Mouse (Mus musculus) neural tube, embryonic 11.5 days (tissue): ENCODE measurements around the gene Gm6899. TPM values are rescaled to one million over a fixed set of nuclear protein-coding genes. Genes with fewer than 3 reads are reported as not detected.

Source experiments
- ATAC-seq: fragments of 200-750 bp; cut with Nextera tagmentation; 2 replicates; pipeline ENCODE4 v1.8.0; 2017; ENCODE audit warnings: moderate number of reproducible peaks, mild to moderate bottlenecking, moderate TSS enrichment, moderate library complexity; ENCODE audit not compliant: insufficient read depth, low FRiP score, low TSS enrichment
- DNase-seq: peaks from one replicate; pipeline ENCODE4 v3.0.0-alpha.2; 2015; ENCODE audit warnings: low spot score
- H3K27ac ChIP-seq: fragments of 300-500 bp; sonication (generic); 2 replicates; pipeline ENCODE4 v1.5.1; 2014; ENCODE audit warnings: low read depth, mild to moderate bottlenecking, low read length
- H3K27me3 ChIP-seq: fragments of 300-500 bp; sonication (generic); 2 replicates; pipeline ENCODE4 v1.6.1; 2014; ENCODE audit warnings: mild to moderate bottlenecking, low read length, mixed read lengths; ENCODE audit not compliant: control insufficient read depth, insufficient read depth
- H3K36me3 ChIP-seq: fragments of 300-500 bp; sonication (generic); 2 replicates; pipeline ENCODE4 v1.6.1; 2014; ENCODE audit warnings: mild to moderate bottlenecking, low read length, moderate library complexity, mixed read lengths; ENCODE audit not compliant: control insufficient read depth, insufficient read depth
- H3K4me1 ChIP-seq: fragments of 300-500 bp; sonication (generic); 2 replicates; pipeline ENCODE4 v1.6.1; 2014; ENCODE audit warnings: low read length, mixed read lengths; ENCODE audit not compliant: control insufficient read depth, insufficient read depth
- H3K4me2 ChIP-seq: fragments of 300-500 bp; sonication (generic); 2 replicates; pipeline ENCODE4 v1.6.1; 2014; ENCODE audit warnings: low read depth, mild to moderate bottlenecking, moderate library complexity
- H3K4me3 ChIP-seq: fragments of 300-500 bp; sonication (generic); 2 replicates; pipeline ENCODE4 v1.5.1; 2014; ENCODE audit warnings: low read depth, low read length
- H3K9ac ChIP-seq: fragments of 300-500 bp; sonication (generic); 2 replicates; pipeline ENCODE4 v1.6.1; 2014; ENCODE audit warnings: mild to moderate bottlenecking, low read length
- H3K9me3 ChIP-seq: fragments of 300-500 bp; sonication (generic); 2 replicates; pipeline ENCODE4 v1.6.1; 2016; ENCODE audit warnings: low read length; ENCODE audit not compliant: control insufficient read depth
- WGBS: fragments of 180-500 bp; shearing (Covaris S2); extraction: QIAGEN DNeasy Blood & Tissue Kit; methylation state at CpG from one replicate; pipeline ENCODE4 v1.1.7; 2014; 5-methylcytosine and 5-hydroxymethylcytosine counted together
- polyA plus RNA-seq: library from polyadenylated mRNA; unstranded; fragments of >200 nt; fragmentation: Nextera tagmentation; extraction: Ambion mirVana; gene quantifications from 2 replicates; pipeline ENCODE4 v1.2.1, GENCODE M21; 2014

Gene Gm6899
- polyA plus RNA-seq, 1 experiment from 2014 or later = not detected

DNA sequence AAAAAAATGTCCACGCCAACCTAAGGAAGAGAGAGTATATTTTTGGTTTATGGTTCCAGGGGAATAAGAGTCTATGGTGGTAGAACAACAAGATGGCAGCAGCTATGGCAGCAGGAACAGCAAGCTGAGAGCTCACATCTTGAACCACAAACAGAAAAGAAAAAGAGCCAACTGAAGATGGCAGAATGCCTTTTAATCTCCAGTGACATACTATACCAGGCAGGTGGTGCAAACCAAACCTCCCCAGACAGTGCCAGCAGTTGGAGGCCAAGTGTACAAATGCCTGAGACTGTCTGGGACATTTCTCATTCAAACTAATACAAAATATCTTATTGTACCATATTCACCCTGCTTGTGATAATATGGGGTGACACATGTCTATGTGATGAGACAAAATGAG lies 3.1 kb downstream of the Gm6899 start:
- Histone ChIP-seq H3K4me2 (no peak overlapping the region), H3K36me3 (no peaks in the 10 kb centered on the region), H3K9ac (no peak overlapping the region), H3K9me3 (no peaks in the 10 kb centered on the region), H3K4me1 (no peaks in the 10 kb centered on the region), H3K4me3 (no peak overlapping the region), H3K27me3 (no peaks in the 10 kb centered on the region), H3K27ac (no peak overlapping the region)
- 93% methylated on average over 1 of the region's 1 CpGs for WGBS
- ATAC-seq (no peak), DNase-seq (no peak)

DNA sequence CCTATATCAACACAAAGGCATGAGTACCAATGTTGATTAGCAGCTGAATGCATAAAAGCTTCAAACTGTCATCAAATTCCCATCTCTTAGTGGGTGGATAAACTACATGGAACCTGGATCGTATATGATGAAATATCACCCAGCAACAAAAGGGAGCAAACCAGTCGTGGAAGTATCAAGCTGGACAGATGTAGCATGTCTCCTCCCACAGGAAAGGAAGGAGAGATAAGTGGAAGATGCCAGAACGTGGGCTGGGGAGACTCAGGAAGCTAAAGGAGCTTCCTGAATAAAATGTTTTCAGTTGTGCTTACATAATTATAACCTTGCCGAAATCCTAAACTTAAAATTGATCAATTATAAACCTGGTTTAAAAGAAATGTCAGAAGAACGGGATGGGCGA lies 4.1 kb downstream of the Gm6899 start:
- no peak overlapping the region for H3K4me2 ChIP-seq
- H3K4me3 ChIP-seq = no peak overlapping the region
- H3K4me1 ChIP-seq = no peaks in the 10 kb centered on the region
- H3K27me3 ChIP-seq = no peaks in the 10 kb centered on the region
- H3K27ac ChIP-seq = no peak overlapping the region
- DNase-seq = no peak
- no peak for ATAC-seq
- no peaks in the 10 kb centered on the region for H3K9me3 ChIP-seq
- H3K36me3 ChIP-seq = no peaks in the 10 kb centered on the region
- WGBS = 83% methylated on average over 6 of the region's 6 CpGs
- H3K9ac ChIP-seq = no peak overlapping the region

DNA sequence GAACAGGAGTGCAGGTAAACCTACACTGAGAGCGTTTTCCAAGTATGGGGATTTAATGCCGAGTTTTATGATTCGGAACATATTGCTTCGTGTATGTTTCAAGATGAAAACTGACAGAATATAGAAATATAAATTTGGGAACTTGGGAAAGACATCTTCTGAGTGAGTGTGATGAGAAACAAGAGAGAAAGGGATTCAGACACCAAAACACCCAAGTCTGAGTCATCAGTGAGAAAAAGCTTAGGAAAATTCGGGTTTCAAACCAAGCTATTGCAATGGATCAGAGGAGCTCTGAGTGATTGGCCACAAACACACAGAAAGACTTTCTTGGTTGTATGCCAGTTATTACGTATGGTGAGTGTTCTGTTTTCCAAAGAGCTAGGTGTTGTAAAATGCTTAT lies 4.7 kb downstream of the Gm6899 start:
- H3K9me3 ChIP-seq = no peaks in the 10 kb centered on the region
- 87% methylated on average over 6 of the region's 6 CpGs for WGBS
- H3K4me3 ChIP-seq = no peak overlapping the region
- ATAC-seq (no peak), DNase-seq (no peak)
- no peak overlapping the region for H3K9ac ChIP-seq
- H3K27ac ChIP-seq = no peak overlapping the region
- H3K4me1 ChIP-seq = no peaks in the 10 kb centered on the region
- no peak overlapping the region for H3K4me2 ChIP-seq
- no peaks in the 10 kb centered on the region for H3K36me3 ChIP-seq
- no peaks in the 10 kb centered on the region for H3K27me3 ChIP-seq

DNA sequence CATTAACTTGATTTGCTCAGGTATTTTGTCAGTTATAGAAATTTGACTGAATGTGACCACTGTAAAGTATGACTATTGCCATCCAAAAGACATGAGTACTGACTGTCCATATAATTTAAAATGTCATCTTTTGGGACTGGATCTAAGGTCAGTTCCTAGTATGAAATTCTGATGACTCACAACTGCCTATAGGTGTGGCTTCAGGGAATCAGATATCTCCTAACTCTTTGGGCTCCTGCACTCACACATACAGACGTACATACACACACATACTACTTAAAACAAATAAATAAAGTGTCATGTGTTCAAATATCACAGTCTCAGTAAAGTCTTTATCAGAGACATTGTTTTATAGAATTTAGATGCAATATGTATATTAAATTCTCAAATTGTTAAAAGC lies 5.8 kb downstream of the Gm6899 start:
- no peak for ATAC-seq
- Histone ChIP-seq H3K4me2 (no peak overlapping the region), H3K9me3 (no peaks in the 10 kb centered on the region), H3K4me3 (no peak overlapping the region), H3K27me3 (no peaks in the 10 kb centered on the region), H3K9ac (no peak overlapping the region), H3K4me1 (no peaks in the 10 kb centered on the region), H3K27ac (no peak overlapping the region), H3K36me3 (no peaks in the 10 kb centered on the region)
- WGBS = 76% methylated on average over 1 of the region's 1 CpGs
- no peak for DNase-seq

DNA sequence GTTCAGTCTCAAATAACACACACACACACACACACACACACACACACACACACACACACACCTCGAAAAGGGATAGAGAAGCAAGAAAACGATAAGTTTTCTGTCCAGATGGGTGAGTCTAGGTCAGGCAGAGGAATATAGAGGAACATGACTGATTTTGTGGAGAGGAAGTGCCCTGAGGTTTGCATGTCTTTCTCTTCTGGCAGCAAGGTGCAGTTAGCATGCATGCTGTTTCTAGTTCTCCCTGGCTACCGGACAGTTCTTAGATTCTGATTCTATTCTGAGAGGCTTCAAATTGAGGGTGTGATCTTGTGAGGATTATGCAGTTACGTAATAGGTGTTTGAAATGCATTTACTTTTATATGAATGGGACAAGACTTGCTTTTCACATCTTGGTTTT lies 7.7 kb downstream of the Gm6899 start:
- H3K27me3 ChIP-seq = no peaks in the 10 kb centered on the region
- no peak for ATAC-seq
- H3K27ac ChIP-seq = no peak overlapping the region
- no peak overlapping the region for H3K9ac ChIP-seq
- no peak overlapping the region for H3K4me2 ChIP-seq
- no peaks in the 10 kb centered on the region for H3K4me1 ChIP-seq
- H3K36me3 ChIP-seq = no peaks in the 10 kb centered on the region
- H3K9me3 ChIP-seq = no peaks in the 10 kb centered on the region
- H3K4me3 ChIP-seq = no peak overlapping the region
- no peak for DNase-seq
- WGBS = 90% methylated on average over 4 of the region's 4 CpGs

DNA sequence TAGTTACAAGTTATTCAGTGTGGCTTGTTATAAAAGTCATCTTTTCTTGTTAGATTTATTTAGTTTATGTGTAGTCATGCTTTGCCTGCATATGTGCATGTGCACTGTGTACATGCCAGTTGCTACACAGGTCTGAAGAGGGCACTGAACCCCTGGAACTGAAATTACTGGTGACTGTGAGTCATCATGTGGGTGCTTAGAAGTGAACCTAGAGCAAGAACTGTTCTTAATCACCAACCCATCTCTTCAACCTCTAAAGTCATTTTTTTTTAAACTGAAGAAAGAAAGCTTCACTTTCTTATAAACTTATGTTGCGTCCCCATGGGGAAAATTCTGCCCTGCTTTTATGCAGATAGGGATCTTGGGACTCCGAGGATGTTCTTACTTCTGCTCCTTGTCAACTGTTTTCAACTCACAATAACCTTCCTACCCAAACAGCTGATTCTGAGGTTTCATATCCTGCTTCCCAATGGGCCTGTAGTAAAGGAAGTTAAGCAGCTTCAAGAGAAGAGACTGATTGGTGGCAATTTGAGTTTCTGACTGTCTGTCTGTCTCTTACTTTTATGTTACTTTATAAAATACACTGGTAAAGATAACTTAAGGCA lies 8.6 kb downstream of the Gm6899 start:
- Histone ChIP-seq H3K4me2 (no peak overlapping the region), H3K27ac (no peak overlapping the region), H3K36me3 (no peaks in the 10 kb centered on the region), H3K9ac (no peak overlapping the region), H3K4me1 (no peaks in the 10 kb centered on the region), H3K4me3 (no peak overlapping the region), H3K27me3 (no peaks in the 10 kb centered on the region), H3K9me3 (no peaks in the 10 kb centered on the region)
- ATAC-seq (no peak), DNase-seq (no peak)
- 80% methylated on average over 2 of the region's 2 CpGs for WGBS

DNA sequence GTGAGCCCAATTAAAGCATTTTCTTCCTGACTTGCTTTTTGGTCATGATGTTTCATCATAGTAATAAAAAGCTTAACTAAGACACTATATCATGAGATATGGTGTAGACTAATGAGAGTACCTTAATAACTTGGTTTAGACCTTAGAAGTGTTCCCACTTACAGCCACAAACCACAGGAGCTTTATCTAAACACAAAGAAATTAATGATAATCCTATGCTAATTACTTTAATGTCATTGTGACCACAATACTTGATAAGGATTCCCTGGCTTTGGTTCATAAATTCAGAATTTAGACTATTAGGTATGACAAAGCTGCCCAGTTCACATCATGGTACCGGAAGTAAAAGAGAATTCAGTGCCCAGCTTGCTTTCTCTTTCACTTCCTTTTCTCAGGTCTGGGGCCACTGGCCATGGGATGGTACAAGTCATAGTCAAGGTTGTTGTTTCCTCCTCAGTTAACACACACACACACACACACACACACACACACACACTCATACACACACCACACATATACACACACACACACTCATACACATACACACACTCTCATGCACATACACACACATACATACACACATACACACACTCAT lies 11.1 kb downstream of the Gm6899 start:
- no peak overlapping the region for H3K4me3 ChIP-seq
- no peak overlapping the region for H3K27ac ChIP-seq
- no peaks in the 10 kb centered on the region for H3K27me3 ChIP-seq
- DNase-seq (no peak), ATAC-seq (no peak)
- no peaks in the 10 kb centered on the region for H3K4me1 ChIP-seq
- no peak overlapping the region for H3K4me2 ChIP-seq
- no peak overlapping the region for H3K9ac ChIP-seq
- H3K9me3 ChIP-seq = no peaks in the 10 kb centered on the region
- H3K36me3 ChIP-seq = no peaks in the 10 kb centered on the region
- 83% methylated on average over 1 of the region's 1 CpGs for WGBS

DNA sequence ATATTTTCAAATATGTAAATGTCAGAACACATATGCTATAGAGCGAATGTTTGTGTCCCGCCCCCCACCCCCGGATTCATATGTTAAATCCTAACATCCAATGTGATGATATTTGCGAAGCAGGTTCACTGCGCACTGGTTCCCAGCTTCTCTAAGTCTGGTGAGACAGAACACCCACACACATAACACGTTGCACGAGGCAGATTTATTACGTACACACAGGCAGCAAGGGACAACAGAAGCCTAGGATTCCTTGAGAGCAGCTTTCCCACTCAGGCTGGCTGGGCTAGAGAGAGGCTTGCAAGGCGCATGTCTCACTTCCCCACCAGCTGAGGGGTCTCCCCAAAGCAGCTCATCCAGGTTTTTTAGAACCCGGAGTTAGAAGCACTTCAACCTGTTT lies 15.8 kb downstream of the Gm6899 start:
- Histone ChIP-seq H3K4me3 (no peak overlapping the region), H3K36me3 (no peaks in the 10 kb centered on the region), H3K27me3 (no peaks in the 10 kb centered on the region), H3K9ac (no peak overlapping the region), H3K27ac (no peak overlapping the region), H3K4me1 (no peaks in the 10 kb centered on the region), H3K4me2 (no peak overlapping the region), H3K9me3 (no peaks in the 10 kb centered on the region)
- ATAC-seq (peak; percentile 53), DNase-seq (no peak)
- WGBS = 65% methylated on average over 10 of the region's 10 CpGs

DNA sequence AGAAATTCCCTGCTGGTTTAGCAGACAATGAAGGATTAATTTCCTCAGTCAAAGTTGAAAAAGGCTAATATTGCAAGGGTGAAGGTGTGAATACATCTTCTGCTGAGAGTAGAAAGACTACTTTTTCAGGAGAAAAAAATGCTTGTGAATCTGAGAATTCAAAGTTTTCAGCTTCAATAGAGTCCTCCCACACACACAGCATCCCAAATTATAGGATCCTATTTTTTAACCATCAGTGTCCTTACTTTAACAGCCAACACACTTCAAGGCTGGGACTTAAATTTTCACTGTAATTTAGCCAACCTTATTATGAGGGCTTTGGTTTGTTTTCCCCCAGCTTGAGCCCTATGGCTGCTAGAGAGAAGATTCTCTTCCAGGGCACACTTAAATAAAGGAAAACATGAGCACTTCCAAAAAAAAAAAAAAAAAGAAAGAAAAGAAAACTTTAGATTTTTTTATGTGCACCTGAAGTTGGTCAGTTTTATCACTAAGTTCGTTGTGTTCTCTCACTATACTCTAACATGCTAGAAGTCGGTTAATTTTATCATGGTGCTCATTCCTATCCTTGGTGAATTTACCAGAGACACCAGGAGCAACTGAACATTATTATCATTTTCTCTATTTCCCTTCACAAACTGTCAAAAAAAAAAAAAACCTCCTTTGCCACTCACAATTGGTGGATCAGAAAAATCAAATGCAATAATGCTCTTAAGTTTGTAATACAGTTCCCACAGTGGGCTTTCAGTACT lies 25.6 kb downstream of the Gm6899 start:
- no peak for ATAC-seq
- Histone ChIP-seq H3K27me3 (no peaks in the 10 kb centered on the region), H3K9ac (no peak overlapping the region), H3K4me3 (no peak overlapping the region), H3K4me1 (no peaks in the 10 kb centered on the region), H3K4me2 (no peak overlapping the region), H3K27ac (no peak overlapping the region), H3K9me3 (no peaks in the 10 kb centered on the region), H3K36me3 (no peaks in the 10 kb centered on the region)
- no peak for DNase-seq
- WGBS = 89% methylated on average over 2 of the region's 2 CpGs
